Mouse (Mus musculus): ENCODE results near the gene Gpr62. TPM values are rescaled to one million over a fixed set of nuclear protein-coding genes. Genes with fewer than 3 reads are reported as not detected.

Gene Gpr62
- polyA plus RNA-seq, 1 experiment from 2014 or later: 0.66 TPM

DNA sequence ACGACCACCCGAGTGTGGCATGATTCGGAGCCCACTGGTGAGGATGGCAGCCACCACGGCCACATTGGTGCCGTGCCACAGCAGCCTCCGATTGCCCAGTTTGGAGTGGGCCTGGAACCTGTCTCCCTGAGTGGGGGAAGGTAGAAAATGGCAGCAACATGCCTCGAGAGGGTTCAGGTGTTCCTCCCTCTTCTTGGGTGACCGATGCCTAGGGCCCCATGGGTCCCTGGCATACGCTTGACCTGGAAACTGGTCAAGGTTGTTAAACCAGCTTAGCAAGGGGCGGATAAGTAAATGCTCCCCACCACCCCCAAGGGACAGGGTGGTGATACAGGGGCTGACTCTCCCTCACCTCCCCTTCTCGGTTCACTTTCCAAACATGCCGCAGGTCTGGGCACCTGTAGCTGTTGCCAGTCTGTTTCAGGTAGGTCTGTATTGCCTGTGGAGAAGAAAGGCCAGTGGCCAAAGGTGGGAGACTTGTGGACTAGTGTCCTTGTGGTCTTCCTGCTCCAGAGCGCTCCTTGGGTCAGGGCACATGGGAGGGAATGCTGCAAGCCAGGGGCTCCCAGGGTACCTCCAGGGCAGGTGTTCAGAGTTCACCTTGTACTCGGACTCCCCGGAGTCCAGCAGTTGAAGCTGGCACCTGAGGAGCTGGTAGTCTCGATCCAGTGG is 7.5 kb upstream of the Gpr62 start:
- ATAC-seq (ENCODE audit: low FRiP score, low read depth): no peak

DNA sequence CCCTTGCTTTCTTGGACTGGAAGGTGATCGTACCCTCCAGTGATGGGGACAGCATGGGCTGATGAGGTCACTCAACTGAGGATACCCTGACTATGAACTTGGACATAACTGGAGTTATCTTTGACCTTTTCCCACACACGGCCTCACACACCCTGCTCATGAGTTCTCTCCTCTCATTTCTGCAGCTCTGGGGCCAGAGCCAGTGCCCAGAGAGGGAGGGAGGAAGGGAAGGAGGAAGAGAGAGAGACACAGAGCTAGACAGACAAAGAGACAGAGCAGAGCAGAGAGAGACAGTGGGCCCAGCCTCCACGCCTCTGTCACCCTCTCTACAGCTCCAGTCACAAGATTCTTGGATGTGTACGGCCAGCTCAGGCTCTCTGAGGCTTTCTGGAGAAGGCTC is 6.6 kb upstream of the Gpr62 start:
- Histone ChIP-seq H3K4me3 (no peak overlapping the region), H3K4me1 (peaks cover 19% of the 10 kb centered on the region), H3K27me3 (replicated peaks) (no peaks in the 10 kb centered on the region), H3K9me3 (no peaks in the 10 kb centered on the region), H3K36me3 (no peaks in the 10 kb centered on the region), H3K4me2 (replicated peaks) (no peak overlapping the region), H3K27ac (no peak overlapping the region), H3K9ac (no peak overlapping the region)
- ATAC-seq (ENCODE audit: low FRiP score, low read depth): no peak
- WGBS: 77% methylated on average over 4 of the region's 4 CpGs

More for the DNA sequence above, 7.5 kb upstream of the Gpr62 start:
- WGBS: 90% methylated on average over 16 of the region's 16 CpGs
- no peak overlapping the region for H3K27ac ChIP-seq
- no peak overlapping the region for H3K4me3 ChIP-seq
- no peak overlapping the region for H3K9ac ChIP-seq
- no peaks in the 10 kb centered on the region for H3K27me3 ChIP-seq (replicated peaks)
- H3K4me1 ChIP-seq: peaks cover 28% of the 10 kb centered on the region
- no peaks in the 10 kb centered on the region for H3K9me3 ChIP-seq
- no peaks in the 10 kb centered on the region for H3K36me3 ChIP-seq
- no peak overlapping the region for H3K4me2 ChIP-seq (replicated peaks)

GRCm38 (mm10) chr9:106471892-106472291 is 6.2 kb upstream of the Gpr62 start:
- Histone ChIP-seq H3K36me3 (no peaks in the 10 kb centered on the region), H3K27me3 (replicated peaks) (no peaks in the 10 kb centered on the region), H3K9me3 (no peaks in the 10 kb centered on the region), H3K27ac (no peak overlapping the region), H3K9ac (no peak overlapping the region), H3K4me2 (replicated peaks) (peak overlapping the region; percentile 17; the same call in 1 of the 2 replicates), H3K4me1 (peaks cover 19% of the 10 kb centered on the region), H3K4me3 (no peak overlapping the region)
- 12% methylated on average over 5 of the region's 5 CpGs for WGBS
- ATAC-seq (ENCODE audit: low FRiP score, low read depth): no peak

DNA sequence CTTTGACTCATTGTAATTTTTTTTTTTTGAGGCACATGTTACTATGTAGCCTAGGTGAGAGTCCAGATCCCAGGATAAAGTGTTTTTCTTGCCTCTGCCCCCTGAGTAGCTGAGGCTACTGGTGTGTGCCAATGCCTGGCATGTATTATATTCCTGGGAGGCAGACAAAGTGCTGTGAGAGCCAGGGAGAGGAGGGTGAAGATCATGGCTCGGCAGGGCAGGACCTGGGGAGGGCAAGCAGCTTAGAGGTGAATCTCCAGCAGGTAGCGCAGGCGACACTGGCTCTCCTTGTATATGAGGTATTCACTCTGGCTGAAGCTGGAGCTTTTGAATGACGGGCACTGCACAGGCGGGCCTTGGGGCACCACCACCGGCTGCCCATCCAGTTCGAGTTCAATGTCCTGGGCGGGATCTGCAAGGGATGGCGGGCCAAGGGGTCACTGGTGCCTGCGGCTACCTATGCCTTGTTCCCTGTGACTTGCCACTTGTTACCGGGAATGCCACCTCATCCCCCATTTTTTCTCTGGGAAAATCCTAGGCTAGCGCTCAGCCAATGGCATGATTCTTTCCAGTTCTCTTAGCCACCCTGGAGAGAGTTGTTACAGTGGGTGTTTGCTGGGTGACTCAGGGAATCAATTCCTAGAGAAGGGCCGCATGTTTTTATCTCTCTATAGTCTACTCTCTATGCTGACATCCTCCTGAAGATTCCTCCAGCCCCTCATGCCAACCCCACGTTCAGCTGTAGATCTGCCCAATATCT is 5.4 kb upstream of the Gpr62 start:
- 65% methylated on average over 14 of the region's 14 CpGs for WGBS

GRCm38 (mm10) chr9:106469776-106470175 is 4.0 kb upstream of the Gpr62 start:
- Histone ChIP-seq H3K9me3 (no peaks in the 10 kb centered on the region), H3K27ac (no peak overlapping the region), H3K4me3 (no peak overlapping the region), H3K27me3 (replicated peaks) (no peaks in the 10 kb centered on the region; the same call in 1 of the 2 replicates), H3K4me1 (peaks cover 26% of the 10 kb centered on the region), H3K36me3 (no peaks in the 10 kb centered on the region), H3K9ac (no peak overlapping the region), H3K4me2 (replicated peaks) (no peak overlapping the region)
- ATAC-seq (ENCODE audit: low FRiP score, low read depth): no peak
- WGBS: 73% methylated on average over 9 of the region's 9 CpGs

More for the DNA sequence above, 5.4 kb upstream of the Gpr62 start:
- Histone ChIP-seq H3K4me1 (peaks cover 19% of the 10 kb centered on the region), H3K9ac (no peak overlapping the region), H3K27me3 (replicated peaks) (no peaks in the 10 kb centered on the region), H3K36me3 (no peaks in the 10 kb centered on the region), H3K27ac (no peak overlapping the region), H3K9me3 (no peaks in the 10 kb centered on the region), H3K4me2 (replicated peaks) (peak overlapping the region; percentile 17; the same call in 1 of the 2 replicates), H3K4me3 (no peak overlapping the region)
- no peak for ATAC-seq (ENCODE audit: low FRiP score, low read depth)

DNA sequence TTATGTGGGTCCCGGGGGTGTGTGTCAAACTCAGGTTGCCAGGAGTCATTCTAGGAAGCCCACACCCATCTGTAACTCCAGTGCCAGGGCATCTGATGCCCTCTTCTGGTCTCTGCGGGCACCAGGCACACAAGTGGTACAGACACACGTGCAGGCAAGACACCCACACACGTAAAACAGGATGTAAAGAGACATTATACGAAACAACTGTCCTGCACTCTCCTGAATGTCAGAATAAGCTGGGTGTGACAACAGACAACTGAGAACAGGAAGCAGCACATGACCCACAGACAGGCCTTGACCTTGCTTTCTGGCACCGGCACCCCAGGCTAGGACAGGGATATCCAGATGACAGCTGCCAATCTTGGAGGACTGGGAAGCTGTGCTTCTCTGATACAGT is 3.6 kb upstream of the Gpr62 start:
- no peak for ATAC-seq (ENCODE audit: low FRiP score, low read depth)
- Histone ChIP-seq H3K27me3 (replicated peaks) (no peaks in the 10 kb centered on the region; the same call in 1 of the 2 replicates), H3K36me3 (peaks cover 3% of the 10 kb centered on the region; the same call in 1 of the 2 replicates), H3K27ac (no peak overlapping the region), H3K4me3 (no peak overlapping the region), H3K9me3 (no peaks in the 10 kb centered on the region), H3K9ac (no peak overlapping the region), H3K4me2 (replicated peaks) (no peak overlapping the region), H3K4me1 (peaks cover 27% of the 10 kb centered on the region)
- 74% methylated on average over 6 of the region's 6 CpGs for WGBS

DNA sequence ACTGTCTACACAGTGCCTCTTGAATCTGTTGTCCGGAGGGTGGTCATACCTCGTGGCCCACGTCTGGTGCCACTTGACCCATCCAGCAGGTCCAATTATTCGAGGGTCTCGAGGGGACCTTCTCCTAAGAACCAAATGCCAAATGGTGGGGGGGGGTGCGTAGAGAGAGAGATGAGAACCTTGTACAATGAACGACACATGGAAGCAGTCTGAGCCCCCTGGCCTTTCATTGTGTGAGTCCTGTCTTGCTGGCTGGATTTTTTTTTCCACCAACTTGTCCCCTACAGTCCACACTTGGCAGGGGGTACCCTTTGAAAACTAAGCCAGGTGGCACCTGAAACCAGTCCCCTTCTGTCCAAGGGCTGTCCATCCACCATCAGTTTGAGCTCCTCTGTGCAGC is 2.0 kb upstream of the Gpr62 start:
- ATAC-seq (ENCODE audit: low FRiP score, low read depth): no peak
- no peak overlapping the region for H3K9ac ChIP-seq
- no peak overlapping the region for H3K27ac ChIP-seq
- H3K4me2 ChIP-seq (replicated peaks): no peak overlapping the region
- peaks cover 36% of the 10 kb centered on the region for H3K4me1 ChIP-seq
- peaks cover 4% of the 10 kb centered on the region; the same call in 1 of the 2 replicates for H3K27me3 ChIP-seq (replicated peaks)
- peaks cover 19% of the 10 kb centered on the region for H3K36me3 ChIP-seq
- H3K9me3 ChIP-seq: no peaks in the 10 kb centered on the region
- H3K4me3 ChIP-seq: no peak overlapping the region
- WGBS: 90% methylated on average over 7 of the region's 7 CpGs

DNA sequence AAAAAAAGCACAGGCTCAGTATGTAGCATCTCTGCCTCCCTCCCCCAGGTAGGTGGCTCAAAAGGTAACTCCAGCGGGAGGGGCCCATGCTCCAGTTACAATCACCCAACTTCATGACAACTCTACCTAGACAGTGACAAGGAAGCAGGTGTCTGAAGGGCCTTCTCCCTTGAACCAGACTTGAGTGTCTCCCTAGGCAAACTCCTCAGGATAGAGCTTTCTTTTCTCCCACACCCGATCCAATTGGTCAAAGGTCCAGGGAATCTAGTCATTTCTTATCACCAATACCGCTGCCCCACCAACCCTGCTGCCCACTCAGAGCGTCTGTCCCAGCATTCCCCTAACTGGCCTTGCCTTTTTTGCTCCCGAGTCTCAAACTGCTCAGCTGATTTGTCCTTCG is 983 bp upstream of the Gpr62 start:
- H3K4me1 ChIP-seq: peaks cover 32% of the 10 kb centered on the region

GRCm38 (mm10) chr9:106464751-106465541 is 792 bp downstream of the Gpr62 start:
- ATAC-seq (ENCODE audit: low FRiP score, low read depth): peak; percentile 65
- H3K27ac ChIP-seq: peak overlapping the region; percentile 42; the same call in 1 of the 2 replicates
- 2% methylated on average over 99 of the region's 99 CpGs for WGBS
- H3K4me1 ChIP-seq: peaks cover 37% of the 10 kb centered on the region
- H3K27me3 ChIP-seq (replicated peaks): peaks cover 4% of the 10 kb centered on the region; the same call in 1 of the 2 replicates
- H3K4me3 ChIP-seq: peak overlapping the region; percentile 52
- peak overlapping the region; percentile 78 for H3K9ac ChIP-seq
- H3K4me2 ChIP-seq (replicated peaks): peak overlapping the region; percentile 94
- no peaks in the 10 kb centered on the region for H3K9me3 ChIP-seq
- H3K36me3 ChIP-seq: peaks cover 46% of the 10 kb centered on the region

More for the DNA sequence above, 983 bp upstream of the Gpr62 start:
- H3K36me3 ChIP-seq: peaks cover 29% of the 10 kb centered on the region
- no peak for ATAC-seq (ENCODE audit: low FRiP score, low read depth)
- H3K27me3 ChIP-seq (replicated peaks): peaks cover 4% of the 10 kb centered on the region; the same call in 1 of the 2 replicates
- no peak overlapping the region for H3K27ac ChIP-seq
- WGBS: 92% methylated on average over 6 of the region's 6 CpGs
- H3K4me2 ChIP-seq (replicated peaks): no peak overlapping the region
- H3K9me3 ChIP-seq: no peaks in the 10 kb centered on the region
- H3K9ac ChIP-seq: no peak overlapping the region
- no peak overlapping the region for H3K4me3 ChIP-seq

GRCm38 (mm10) chr9:106463122-106464063 is 2.3 kb downstream of the Gpr62 start:
- H3K27ac ChIP-seq: no peak overlapping the region
- H3K4me2 ChIP-seq (replicated peaks): no peak overlapping the region; the same call in 1 of the 2 replicates
- H3K9ac ChIP-seq: no peak overlapping the region
- no peak for ATAC-seq (ENCODE audit: low FRiP score, low read depth)
- peaks cover 53% of the 10 kb centered on the region for H3K36me3 ChIP-seq
- no peaks in the 10 kb centered on the region for H3K9me3 ChIP-seq
- WGBS: 83% methylated on average over 21 of the region's 21 CpGs
- peaks cover 4% of the 10 kb centered on the region; the same call in 1 of the 2 replicates for H3K27me3 ChIP-seq (replicated peaks)
- no peak overlapping the region for H3K4me3 ChIP-seq
- H3K4me1 ChIP-seq: peaks cover 52% of the 10 kb centered on the region

GRCm38 (mm10) chr9:106462430-106462800 is 3.3 kb downstream of the Gpr62 start:
- Histone ChIP-seq H3K36me3 (peaks cover 53% of the 10 kb centered on the region), H3K9me3 (no peaks in the 10 kb centered on the region), H3K27me3 (replicated peaks) (peaks cover 4% of the 10 kb centered on the region; the same call in 1 of the 2 replicates), H3K9ac (no peak overlapping the region), H3K27ac (no peak overlapping the region), H3K4me3 (no peak overlapping the region), H3K4me1 (peaks cover 61% of the 10 kb centered on the region), H3K4me2 (replicated peaks) (no peak overlapping the region)
- ATAC-seq (ENCODE audit: low FRiP score, low read depth): no peak
- 93% methylated on average over 12 of the region's 12 CpGs for WGBS
